Mouse (Mus musculus) stomach, postnatal 0 days (tissue): ENCODE measurements at regions not wholly inside any gene's neighbourhood (a gene's known extent, or its start where the extent isn't known, plus 50 kb on each side); places are given as distances from the start of the nearest gene placed in this dataset.

Experiments
- CTCF ChIP-seq: IDR thresholded peaks from 2 replicates; pipeline ENCODE4 v1.5.1; 2016; ENCODE audit warnings: antibody characterized with exemption, low read depth, mild to moderate bottlenecking, moderate library complexity
- EP300 ChIP-seq: optimal IDR thresholded peaks from 2 replicates; pipeline ENCODE3; 2016; ENCODE audit warnings: antibody characterized with exemption

DNA sequence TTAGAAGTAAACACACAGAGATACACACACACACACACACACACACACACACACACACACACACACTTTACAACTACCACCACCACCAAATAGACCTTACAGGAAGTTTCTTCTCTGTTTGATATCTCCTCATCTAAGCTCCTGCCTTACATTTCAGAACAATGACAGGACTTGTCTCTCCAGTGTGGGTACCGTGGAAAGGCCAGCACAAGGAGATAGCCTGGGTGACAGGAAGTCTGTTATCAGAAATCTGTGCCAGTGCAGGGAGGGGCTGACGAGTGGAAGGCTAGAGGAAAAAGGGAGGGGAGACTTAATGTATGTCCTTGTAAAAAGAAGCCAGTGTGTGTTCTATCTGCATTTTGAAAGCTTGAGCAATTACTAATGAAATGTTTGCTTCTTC lies 318.5 kb upstream of the Dcn start:
- TF ChIP-seq CTCF (no peak), EP300 (no peak)
